Mouse (Mus musculus): ENCODE measurements at regions not wholly inside any gene's neighbourhood (a gene's known extent, or its start where the extent isn't known, plus 50 kb on each side); places are given as distances from the start of the nearest gene placed in this dataset.

- TF ChIP-seq JUND (conservative IDR thresholded peaks at IDR 0.05; ENCODE audit: low read depth, low read length) = no peak
- no peak for TF ChIP-seq MEF2A (IDR thresholded peaks at IDR 0.05; ENCODE audit: borderline replicate concordance, low read depth, low read length)
- TF ChIP-seq CTCF (conservative IDR thresholded peaks at IDR 0.05 in 1 of 2, IDR thresholded peaks at IDR 0.05 in 1 of 2; ENCODE audit: low read depth in 2 of 2, low read length in 2 of 2) = no peak
- no peak for TF ChIP-seq ZC3H11A (IDR thresholded peaks at IDR 0.05; ENCODE audit: low read depth, low read length)
- no peak for TF ChIP-seq NRF1 (IDR thresholded peaks at IDR 0.05; ENCODE audit: low read depth, low read length)
- TF ChIP-seq POLR2A (IDR thresholded peaks at IDR 0.05; ENCODE audit: low read depth, low read length) = no peak
Observed at GRCm38 (mm10) chr8:41717002-41717401, 300.1 kb upstream of the Frg1 start.

Data from CH12.LX (cell line).